Comparison of ENCODE assay signal across 24 mouse cellular contexts in genomic region chr4:21801013-21801412, GRCm38 (mm10). TPM values are rescaled to one million over a fixed set of nuclear protein-coding genes. Genes with fewer than 3 reads are reported as not detected.
DNase-seq lines count a peak whose midpoint lies in the region; ATAC-seq and TF ChIP-seq lines count a peak whose summit lies in the region.
"Had no signal": no experiment of that assay in that cellular context is flagged by ENCODE, and none has a peak within 500 bp of the region (broad histone marks: within the 10 kb centered on the region; RNA-seq: fewer than 3 reads in every experiment).

No protein-coding gene starts in this region.

- no peaks in the 10 kb centered on the region for H3K9me3 ChIP-seq in heart, embryonic 11.5 days (replicated peaks; ENCODE audit: control insufficient read depth, low read length)
- no peaks in the 10 kb centered on the region for H3K9me3 ChIP-seq in liver, embryonic 13.5 days (replicated peaks)
- H3K9me3 ChIP-seq in liver, postnatal 0 days (ENCODE audit: low read length): no peaks in the 10 kb centered on the region
- H3K9me3 ChIP-seq: embryonic facial prominence, embryonic 10.5 days; embryonic facial prominence, embryonic 12.5 days; forebrain, embryonic 13.5 days; forebrain, embryonic 15.5 days; G1E had no signal

- no peak overlapping the region for H3K9ac ChIP-seq in heart, embryonic 11.5 days (ENCODE audit: low read depth, low read length)
- no peak overlapping the region for H3K9ac ChIP-seq in liver, embryonic 13.5 days
- H3K9ac ChIP-seq in liver, postnatal 0 days (replicated peaks): no peak overlapping the region
- H3K9ac ChIP-seq: embryonic facial prominence, embryonic 12.5 days; forebrain, embryonic 13.5 days; forebrain, embryonic 15.5 days; forebrain, postnatal 0 days had no signal

- H3K4me3 ChIP-seq in heart, embryonic 11.5 days (ENCODE audit: low read depth, low read length): no peak overlapping the region
- no peak overlapping the region for H3K4me3 ChIP-seq in liver, embryonic 13.5 days (replicated peaks)
- no peak overlapping the region for H3K4me3 ChIP-seq in liver, postnatal 0 days (ENCODE audit: low read depth, low read length)
- H3K4me3 ChIP-seq: embryonic facial prominence, embryonic 10.5 days; embryonic facial prominence, embryonic 12.5 days; forebrain, embryonic 13.5 days; forebrain, embryonic 15.5 days had no signal

- WGBS in heart, embryonic 11.5 days (ENCODE audit: insufficient replicate concordance): 95% methylated on average over 1 of the region's 1 CpGs
- 89% methylated on average over 1 of the region's 1 CpGs for WGBS in liver, embryonic 13.5 days (ENCODE audit: insufficient replicate concordance)
- 98% methylated on average over 1 of the region's 1 CpGs for WGBS in liver, postnatal 0 days (ENCODE audit: insufficient replicate concordance)

- no peak for ATAC-seq in heart, embryonic 11.5 days (replicated peaks; ENCODE audit: insufficient number of reproducible peaks, low FRiP score, low TSS enrichment)
- no peak for ATAC-seq in liver, embryonic 13.5 days (ENCODE audit: low read depth)
- no peak for ATAC-seq in liver, postnatal 0 days
- ATAC-seq: activated CD4-positive, CD25-positive, alpha-beta regulatory T cell, adult 4 months; CD4-positive, CD25-positive, alpha-beta regulatory T cell, adult 4 months; forebrain, embryonic 13.5 days; forebrain, embryonic 15.5 days; forebrain, postnatal 0 days; Patski had no signal

- H3K4me1 ChIP-seq in heart, embryonic 11.5 days (ENCODE audit: control insufficient read depth, insufficient read depth, low read length): no peaks in the 10 kb centered on the region
- peaks cover 8% of the 10 kb centered on the region for H3K4me1 ChIP-seq in liver, embryonic 13.5 days (replicated peaks)
- H3K4me1 ChIP-seq in liver, postnatal 0 days (ENCODE audit: insufficient read depth): no peaks in the 10 kb centered on the region
- H3K4me1 ChIP-seq: embryonic facial prominence, embryonic 10.5 days; embryonic facial prominence, embryonic 12.5 days; forebrain, embryonic 13.5 days; forebrain, embryonic 15.5 days had no signal

- no peaks in the 10 kb centered on the region for H3K27me3 ChIP-seq in heart, embryonic 11.5 days (ENCODE audit: control insufficient read depth, insufficient read depth, low read length)
- no peaks in the 10 kb centered on the region for H3K27me3 ChIP-seq in liver, embryonic 13.5 days
- no peaks in the 10 kb centered on the region for H3K27me3 ChIP-seq in liver, postnatal 0 days (ENCODE audit: insufficient read depth, low read length)
- H3K27me3 ChIP-seq: CH12.LX; embryonic facial prominence, embryonic 12.5 days; forebrain, embryonic 13.5 days; forebrain, embryonic 15.5 days; Patski had no signal

- TF ChIP-seq CTCF in liver, postnatal 0 days (IDR thresholded peaks at IDR 0.05; ENCODE audit: low read depth): no peak

- no peak overlapping the region for H3K4me2 ChIP-seq in heart, embryonic 11.5 days
- H3K4me2 ChIP-seq in liver, embryonic 13.5 days: no peak overlapping the region
- no peak overlapping the region for H3K4me2 ChIP-seq in liver, postnatal 0 days (ENCODE audit: low read depth, low read length)
- H3K4me2 ChIP-seq: embryonic facial prominence, embryonic 12.5 days; forebrain, embryonic 13.5 days; forebrain, embryonic 15.5 days had no signal

- H3K27ac ChIP-seq in heart, embryonic 11.5 days (ENCODE audit: low read depth, low read length): no peak overlapping the region
- H3K27ac ChIP-seq in liver, embryonic 13.5 days: peak overlapping the region; percentile 41
- H3K27ac ChIP-seq in liver, postnatal 0 days (ENCODE audit: low read depth): no peak overlapping the region
- H3K27ac ChIP-seq: embryonic facial prominence, embryonic 10.5 days; embryonic facial prominence, embryonic 12.5 days; forebrain, embryonic 13.5 days; forebrain, embryonic 15.5 days had no signal

- DNase-seq in adrenal gland, adult (ENCODE audit: inconsistent age in 2 of 2, low spot score in 1 of 2): peak; percentile 57 to 59
- no peak for DNase-seq in adrenal gland, postnatal 10 days
- peak; percentile 17 for DNase-seq in adrenal gland, adult 8-10 months
- DNase-seq in adrenal gland, postnatal 14 days: no peak
- DNase-seq in heart, adult 11 months: peak; percentile 2
- DNase-seq in liver, embryonic 13.5 days: no peak
- DNase-seq in liver, postnatal 0 days: no peak
- DNase-seq: B cell, adult 2 months; cerebellum, adult 11-12 months; cerebellum, adult 2 months; cerebellum, adult 9-10 months; cerebellum, postnatal 10 days; cerebellum, postnatal 25 days; forebrain, postnatal 0 days had no signal

- no peak for TF ChIP-seq EP300 in liver, postnatal 0 days (IDR thresholded peaks at IDR 0.05; ENCODE audit: low read depth)

- H3K36me3 ChIP-seq in heart, embryonic 11.5 days (ENCODE audit: control insufficient read depth, insufficient read depth, low read length): peaks cover 5% of the 10 kb centered on the region; the same call in 1 of the 2 replicates
- H3K36me3 ChIP-seq in liver, embryonic 13.5 days: peaks cover 83% of the 10 kb centered on the region
- H3K36me3 ChIP-seq in liver, postnatal 0 days (replicated peaks; ENCODE audit: insufficient read depth, low read length): peaks cover 60% of the 10 kb centered on the region

RNA-seq across cellular contexts. Expression of gene Tstd3, which starts 34.0 kb away (rescaled TPM):
- 10 to 100 TPM; 11.4 to 17.1 TPM for total RNA-seq in adrenal gland, postnatal 10 days (2021)
- total RNA-seq in adrenal gland, adult 8-10 months (2022): 10 to 100 TPM in 2 of 4 experiments, 1 to 10 TPM in 2; 7.7 to 14.2 (median 9.8) TPM
- 13.4 and 13.7 TPM in 2 replicates for total RNA-seq in adrenal gland, postnatal 14 days (2021)
- 24.4 and 26.4 TPM in 2 replicates for polyA plus RNA-seq in heart, embryonic 11.5 days (2014; fragmentation: Nextera tagmentation; extraction: Ambion mirVana)
- polyA plus RNA-seq in liver, embryonic 13.5 days (2015; fragmentation: Nextera tagmentation; extraction: Ambion mirVana): 17.5 and 20.9 TPM in 2 replicates
- 16.6 and 19.2 TPM in 2 replicates for polyA plus RNA-seq in liver, postnatal 0 days (2015; fragmentation: Nextera tagmentation; extraction: Ambion mirVana)

RNA-seq across cellular contexts. Expression of gene Usp45, which starts 34.1 kb away (rescaled TPM):
- total RNA-seq in adrenal gland, postnatal 10 days (2021): 10 to 100 TPM; 19.1 to 22.1 TPM
- 10 to 100 TPM; 20.7 to 32.5 (median 25.3) TPM for total RNA-seq in adrenal gland, adult 8-10 months (2022)
- total RNA-seq in adrenal gland, postnatal 14 days (2021): 21.9 and 22.9 TPM in 2 replicates
- 9.8 and 11.9 TPM in 2 replicates for polyA plus RNA-seq in heart, embryonic 11.5 days (2014; fragmentation: Nextera tagmentation; extraction: Ambion mirVana)
- polyA plus RNA-seq in liver, embryonic 13.5 days (2015; fragmentation: Nextera tagmentation; extraction: Ambion mirVana): 13.6 and 18.7 TPM in 2 replicates
- 3.5 and 5.0 TPM in 2 replicates for polyA plus RNA-seq in liver, postnatal 0 days (2015; fragmentation: Nextera tagmentation; extraction: Ambion mirVana)

RNA-seq across cellular contexts. Expression of gene Pnisr, which starts 46.4 kb away (rescaled TPM):
- 100 to 1,000 TPM in 1 of 2 experiments, 10 to 100 TPM in 1; 56.9 to 116 TPM for total RNA-seq in adrenal gland, postnatal 10 days (2021)
- 100 to 1,000 TPM in 3 of 4 experiments, 10 to 100 TPM in 1; 80.1 to 207 (median 141) TPM for total RNA-seq in adrenal gland, adult 8-10 months (2022)
- 94.3 and 122 TPM in 2 replicates for total RNA-seq in adrenal gland, postnatal 14 days (2021)
- polyA plus RNA-seq in heart, embryonic 11.5 days (2014; fragmentation: Nextera tagmentation; extraction: Ambion mirVana): 90.5 and 106 TPM in 2 replicates
- 36.4 and 47.4 TPM in 2 replicates for polyA plus RNA-seq in liver, embryonic 13.5 days (2015; fragmentation: Nextera tagmentation; extraction: Ambion mirVana)
- 22.0 and 27.9 TPM in 2 replicates for polyA plus RNA-seq in liver, postnatal 0 days (2015; fragmentation: Nextera tagmentation; extraction: Ambion mirVana)

Comparison
In these comparisons a context has a peak if more than half of its experiments do, and no peak if none do; other contexts are left out.
1. DNase-seq: peak in adrenal gland, adult (2 of 2), adrenal gland, adult 8-10 months (single experiment) and heart, adult 11 months (single experiment); none in adrenal gland, postnatal 10 days (single experiment), adrenal gland, postnatal 14 days (single experiment), liver, embryonic 13.5 days (single experiment) and liver, postnatal 0 days (single experiment).